Mouse (Mus musculus) layer of hippocampus, postnatal 36 days (tissue): ENCODE measurements at regions not wholly inside any gene's neighbourhood (a gene's known extent, or its start where the extent isn't known, plus 50 kb on each side); places are given as distances from the start of the nearest gene placed in this dataset.

Experiments used
- DNase-seq, 2 experiments: peaks; one replicate each; pipeline ENCODE4 v3.0.0; 2022

DNA sequence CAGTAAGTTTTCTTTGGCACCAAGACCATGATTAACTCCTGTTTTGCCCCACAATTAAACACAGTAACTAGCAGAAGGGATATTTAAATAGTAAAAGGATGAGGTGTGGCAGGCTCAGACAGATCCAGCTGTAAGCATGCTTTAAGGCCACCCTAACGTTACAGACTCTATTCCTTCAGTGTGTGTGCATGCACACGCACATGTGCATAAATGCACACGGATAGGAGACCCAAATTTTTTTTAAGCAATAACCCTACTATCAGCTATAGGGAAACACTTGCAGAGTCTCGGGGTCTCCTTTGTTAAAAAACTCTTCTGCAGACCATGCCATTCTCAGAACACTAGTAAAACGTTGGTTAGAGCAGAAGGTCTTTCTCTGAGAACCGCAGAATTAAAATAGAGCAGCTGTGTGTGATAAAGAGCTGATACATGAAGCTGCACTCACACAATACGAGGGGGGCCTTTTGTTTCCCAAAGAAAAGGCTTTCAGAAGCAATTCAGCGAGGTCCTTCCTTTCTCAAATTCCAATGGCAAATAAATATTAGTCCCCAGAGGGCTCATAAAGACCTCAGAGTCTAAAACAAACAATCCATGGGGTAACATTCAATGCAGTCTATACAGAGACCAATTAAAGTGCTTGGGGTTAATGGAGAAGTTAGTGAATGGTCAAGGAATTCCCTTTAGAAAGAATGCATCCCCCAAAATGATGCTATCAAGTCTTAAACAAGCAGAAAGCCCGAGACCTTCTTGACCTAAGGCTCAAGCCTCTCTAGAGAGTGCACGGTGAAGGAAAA is 300.3 kb upstream of the Cd180 start:
- no peak for DNase-seq

DNA sequence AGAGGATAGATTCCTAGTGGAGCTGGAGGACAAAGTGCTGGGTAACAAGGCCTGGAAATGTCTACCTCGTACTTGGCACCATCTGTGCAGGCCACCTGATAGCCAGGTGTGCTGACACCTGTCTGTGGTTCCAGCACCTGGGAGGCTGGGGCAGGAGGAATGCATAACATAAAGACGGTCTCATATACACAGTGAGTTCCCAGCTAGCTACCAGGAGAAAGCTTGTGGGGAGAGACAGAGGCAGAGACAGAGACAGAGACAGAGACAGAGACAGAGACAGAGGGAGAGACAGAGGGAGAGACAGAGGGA is 299.7 kb upstream of the Cd180 start:
- DNase-seq = no peak

DNA sequence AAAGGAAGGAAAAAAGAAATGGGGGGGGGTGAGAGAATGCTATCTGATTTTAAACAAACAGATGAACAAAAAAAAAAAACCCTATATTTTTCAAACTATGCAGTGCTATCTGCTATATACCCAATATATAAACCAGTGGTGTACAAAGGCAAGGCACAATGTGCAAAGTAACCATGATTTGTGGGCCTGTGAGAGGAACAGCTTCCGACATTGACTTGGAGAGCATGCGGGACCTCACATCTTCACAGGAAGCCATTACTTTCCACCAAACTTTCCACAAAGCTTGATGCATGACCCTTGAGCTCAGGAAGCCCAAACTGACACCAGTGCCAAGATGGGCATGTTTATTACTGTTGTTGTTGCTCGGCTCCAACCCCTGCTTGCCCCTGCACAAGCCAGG is 299.3 kb upstream of the Cd180 start:
- DNase-seq = no peak

DNA sequence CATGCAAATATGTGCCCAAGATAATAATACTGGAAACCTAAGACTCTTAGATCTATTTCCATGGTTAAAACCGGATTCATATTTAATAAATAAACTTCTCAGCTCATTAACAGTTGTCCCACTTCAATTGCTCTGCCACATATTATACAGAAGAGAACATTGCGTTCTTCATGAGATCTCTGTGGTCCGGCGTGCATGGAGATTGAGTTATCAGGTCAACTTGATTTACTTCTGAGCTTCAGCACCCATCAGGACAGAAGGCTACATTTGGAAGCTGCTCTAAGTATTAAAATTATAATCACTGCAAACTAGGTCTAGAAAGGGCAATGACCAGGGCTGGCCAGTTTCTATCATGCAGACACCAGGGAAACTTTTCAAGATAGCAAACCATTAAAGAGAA is 295.9 kb upstream of the Cd180 start:
- no peak for DNase-seq

DNA sequence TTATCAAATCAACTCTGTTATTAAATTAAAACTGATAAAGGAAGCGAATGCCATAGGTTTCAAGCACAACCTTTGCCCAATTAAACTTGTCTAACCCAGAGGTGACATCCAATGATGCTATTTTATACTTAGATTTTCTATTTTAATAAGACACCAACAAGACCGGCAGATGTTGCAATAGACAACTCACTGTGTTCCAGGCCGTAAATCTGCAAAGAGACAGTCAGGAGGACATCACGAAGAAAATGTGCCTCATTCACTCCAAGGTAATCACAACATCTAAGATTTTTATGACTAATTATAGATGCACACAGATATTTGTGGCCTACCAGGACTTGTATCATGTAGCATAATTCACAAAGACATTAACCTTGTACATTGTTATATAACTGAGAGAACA is 281.5 kb upstream of the Cd180 start:
- DNase-seq = no peak

DNA sequence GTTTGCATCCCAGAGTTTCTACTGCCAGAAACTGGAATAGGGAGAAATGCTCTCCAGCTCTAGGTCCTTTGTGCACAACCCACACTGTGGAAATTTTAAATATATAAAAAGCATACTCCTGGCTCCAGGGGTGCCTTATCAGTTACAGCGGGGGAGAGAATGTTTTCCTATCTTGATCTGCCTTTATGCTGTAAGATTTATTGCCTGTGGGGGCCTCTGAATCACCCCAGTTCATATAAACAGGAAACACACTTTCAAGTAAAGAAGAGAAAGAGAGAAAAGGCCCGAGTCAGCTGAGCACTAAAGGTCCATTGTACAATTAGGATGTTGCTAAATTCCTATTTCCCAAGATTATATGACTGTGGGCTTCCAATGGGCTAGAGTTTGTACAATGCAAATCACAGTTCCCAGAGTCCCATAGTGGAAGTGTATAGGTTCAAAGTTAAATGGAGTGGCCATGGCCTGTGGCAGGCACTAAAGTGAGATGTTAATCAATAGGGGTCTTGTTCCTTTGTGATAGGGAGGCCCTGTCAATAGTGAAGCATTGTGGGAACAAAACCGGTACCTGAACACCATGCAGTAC is 258.9 kb upstream of the Cd180 start:
- DNase-seq = no peak

DNA sequence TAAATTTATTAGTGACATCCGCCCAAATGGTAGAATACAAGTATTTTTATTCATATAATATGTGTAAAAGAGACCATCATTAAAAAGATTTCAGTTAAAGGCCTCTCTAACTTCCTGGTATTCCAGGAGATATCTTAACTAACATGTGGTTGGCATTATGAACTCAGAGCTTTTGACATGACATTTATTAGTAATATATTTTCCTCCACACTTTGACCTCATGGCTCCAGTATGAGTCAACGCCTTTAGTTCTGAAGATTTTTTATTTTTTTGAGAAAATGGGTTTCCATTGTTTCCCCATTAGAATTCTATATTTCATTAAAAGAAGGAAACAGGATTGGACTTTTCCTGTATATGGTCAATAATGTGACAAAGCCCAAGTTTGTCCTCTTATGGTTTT is 250.7 kb upstream of the Cd180 start:
- DNase-seq = no peak

DNA sequence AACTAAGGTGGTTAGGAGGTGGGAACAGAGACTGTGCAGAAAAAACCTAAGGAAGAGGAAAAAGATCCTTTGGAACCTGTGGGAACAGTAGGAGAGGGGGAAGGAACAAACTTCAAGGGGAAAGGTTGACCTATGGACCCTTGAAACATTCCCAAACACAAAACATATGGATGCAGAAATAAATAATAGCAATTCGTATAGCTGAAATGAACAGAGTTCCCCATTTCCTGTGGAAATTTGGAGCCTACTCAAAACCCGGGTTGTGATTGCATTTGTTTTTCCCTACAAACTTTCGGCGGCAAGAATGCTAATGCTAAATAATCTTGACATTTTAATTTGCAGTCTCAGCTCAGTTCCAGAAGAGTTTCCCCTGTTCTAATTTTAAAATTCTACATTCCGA is 246.0 kb upstream of the Cd180 start:
- DNase-seq = no peak

DNA sequence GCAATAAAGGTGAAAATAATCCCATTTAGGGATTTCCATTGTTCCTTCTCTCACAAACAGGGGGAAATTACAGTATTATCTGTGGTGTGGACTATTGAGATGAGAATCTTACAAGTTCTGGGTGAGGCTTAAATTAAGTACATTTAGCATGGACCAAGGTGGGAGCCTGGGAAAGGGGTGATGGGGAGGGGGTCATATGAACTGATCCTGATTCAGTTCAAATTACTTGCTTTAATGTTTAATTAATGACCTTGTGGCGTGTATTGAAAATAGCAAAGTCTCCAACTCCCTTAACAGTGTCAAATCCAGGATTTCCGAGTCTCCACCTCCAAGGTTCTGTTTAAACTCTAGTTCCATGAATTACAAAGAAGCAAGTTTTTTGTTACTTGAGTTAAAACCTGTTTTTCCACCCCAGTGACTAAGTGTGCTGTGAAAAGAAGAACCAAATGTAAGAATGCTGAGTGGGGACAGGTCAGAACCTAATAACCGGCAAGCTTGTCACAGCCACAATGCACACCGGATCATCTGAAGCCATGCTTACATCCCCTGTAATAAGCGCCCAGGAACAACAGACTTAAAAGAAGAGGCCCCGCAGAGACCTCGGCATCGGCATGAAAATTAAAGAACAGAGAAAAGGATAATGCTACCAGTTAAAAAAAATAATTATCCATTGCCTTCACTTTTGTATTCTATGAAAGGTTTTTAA is 243.8 kb upstream of the Cd180 start:
- DNase-seq = no peak

DNA sequence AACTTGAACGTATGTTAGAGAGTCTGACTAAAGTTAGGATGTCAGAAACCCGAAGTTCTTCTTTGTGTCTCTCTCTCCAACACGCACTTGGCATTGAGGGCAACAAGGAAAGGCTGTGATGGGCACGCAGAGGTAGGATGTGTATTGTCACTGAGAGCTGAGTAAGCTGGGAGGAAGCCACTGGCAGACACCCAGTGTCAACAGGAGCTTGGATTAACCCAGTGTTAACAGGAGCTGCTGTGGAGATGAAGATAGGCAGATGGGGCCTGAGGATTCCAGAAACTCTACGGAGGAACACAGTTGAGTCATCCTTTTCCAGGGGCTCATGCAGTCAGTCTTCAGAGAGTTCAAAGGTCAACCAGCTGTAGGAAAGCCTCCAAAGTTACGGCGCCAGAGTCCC is 242.2 kb upstream of the Cd180 start:
- no peak for DNase-seq

DNA sequence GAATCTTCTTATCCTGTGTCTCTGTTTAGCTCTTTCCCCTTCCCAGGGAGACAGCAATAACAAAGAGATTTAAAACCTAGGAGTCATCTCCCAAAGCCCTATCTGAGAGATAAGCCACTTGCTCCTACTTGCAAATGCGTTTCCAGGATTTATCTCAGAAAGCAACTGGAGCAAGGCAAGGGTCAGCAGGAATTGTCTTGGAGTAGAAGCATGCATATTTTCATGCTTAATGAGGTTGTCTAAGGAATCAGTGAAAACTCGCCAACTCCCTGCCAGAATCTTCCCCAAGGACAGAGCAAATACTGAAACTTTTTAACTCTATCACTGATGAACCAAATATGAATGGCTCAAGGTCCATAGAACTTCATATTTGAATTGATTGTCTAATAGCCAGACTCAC is 234.6 kb upstream of the Cd180 start:
- no peak for DNase-seq

DNA sequence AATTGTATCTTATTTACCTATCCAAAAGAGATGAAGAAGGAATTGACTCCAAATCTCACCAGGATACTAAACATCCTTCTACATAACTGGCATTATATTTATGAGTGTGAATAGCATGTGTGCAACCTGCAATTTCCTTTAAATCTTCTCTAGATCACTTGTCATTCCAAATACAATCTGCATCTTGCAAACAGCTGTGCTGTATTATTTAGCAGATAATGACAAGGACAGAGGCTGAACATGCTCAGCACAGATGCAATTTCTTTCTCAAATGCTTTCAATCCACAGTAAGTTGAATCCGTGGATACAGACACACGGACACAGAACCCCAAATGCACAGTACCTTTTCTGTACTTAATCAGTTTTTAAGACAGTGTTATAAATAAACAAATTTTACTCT is 229.4 kb upstream of the Cd180 start:
- no peak for DNase-seq

DNA sequence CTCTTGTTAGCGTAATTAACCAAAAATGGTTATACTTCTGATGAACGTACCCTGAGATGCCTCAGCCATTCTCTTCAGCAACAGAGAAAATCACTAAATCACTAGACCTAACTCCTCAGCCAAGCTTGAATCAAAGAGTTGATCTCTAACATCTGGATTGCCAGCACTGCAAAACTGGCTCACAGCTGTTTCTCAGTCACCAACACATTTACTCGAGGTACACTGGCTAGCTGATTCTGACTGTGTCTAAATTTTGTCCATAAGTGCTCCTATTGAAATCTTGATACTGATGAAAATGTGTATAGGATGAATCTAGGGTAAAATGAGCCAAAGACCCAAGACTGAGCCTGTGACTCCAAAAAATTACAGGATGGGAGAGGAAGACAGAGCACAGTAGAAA is 211.5 kb upstream of the Cd180 start:
- no peak for DNase-seq

DNA sequence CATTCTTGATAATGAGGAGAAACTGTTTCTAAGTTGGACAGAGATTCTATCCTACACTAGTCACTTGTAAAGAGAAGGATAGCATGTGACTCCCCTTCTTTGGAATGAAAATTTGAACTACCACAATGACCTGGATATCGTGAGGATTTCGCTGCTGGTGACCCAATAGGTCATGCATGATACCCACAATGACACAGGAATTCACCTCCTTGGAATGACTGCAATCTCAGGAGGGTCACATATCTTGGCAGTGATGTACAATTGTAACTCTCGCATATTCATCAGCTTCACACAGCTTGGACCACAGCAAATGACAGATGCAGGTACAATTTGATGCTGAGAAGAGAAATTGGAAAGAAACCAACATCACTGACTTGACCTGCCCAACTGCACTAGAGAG is 210.9 kb upstream of the Cd180 start:
- no peak for DNase-seq

DNA sequence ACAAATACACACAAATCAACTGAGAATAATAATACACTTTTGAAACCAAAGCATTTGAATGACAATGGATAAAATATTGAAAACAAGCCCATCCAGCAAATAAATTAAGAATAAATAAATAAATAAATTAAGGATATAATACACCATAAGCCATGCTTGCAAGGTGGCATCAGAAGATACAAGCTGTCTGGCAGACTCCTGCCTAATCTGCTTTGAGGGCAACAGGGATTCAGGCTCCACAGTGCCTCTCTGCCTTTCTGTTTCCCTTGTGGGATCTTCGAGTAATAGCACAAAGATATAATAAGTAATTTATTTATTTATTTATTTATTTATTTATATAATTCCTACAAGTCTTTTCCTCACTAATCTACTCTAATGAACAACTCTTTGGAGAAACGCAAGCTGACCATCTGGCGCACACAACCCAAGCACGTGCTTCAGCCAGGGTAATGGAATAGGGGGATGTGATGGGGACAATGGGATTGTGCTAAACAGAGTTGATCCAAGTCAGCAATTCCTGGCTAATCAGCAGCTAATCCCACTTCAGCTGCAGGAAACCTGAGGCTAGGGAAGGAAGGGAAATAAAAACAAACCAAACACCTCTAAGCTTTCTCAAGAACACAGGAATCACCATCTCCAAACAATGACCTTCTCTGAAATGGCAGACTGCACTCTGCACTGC is 205.8 kb upstream of the Cd180 start:
- DNase-seq = no peak

DNA sequence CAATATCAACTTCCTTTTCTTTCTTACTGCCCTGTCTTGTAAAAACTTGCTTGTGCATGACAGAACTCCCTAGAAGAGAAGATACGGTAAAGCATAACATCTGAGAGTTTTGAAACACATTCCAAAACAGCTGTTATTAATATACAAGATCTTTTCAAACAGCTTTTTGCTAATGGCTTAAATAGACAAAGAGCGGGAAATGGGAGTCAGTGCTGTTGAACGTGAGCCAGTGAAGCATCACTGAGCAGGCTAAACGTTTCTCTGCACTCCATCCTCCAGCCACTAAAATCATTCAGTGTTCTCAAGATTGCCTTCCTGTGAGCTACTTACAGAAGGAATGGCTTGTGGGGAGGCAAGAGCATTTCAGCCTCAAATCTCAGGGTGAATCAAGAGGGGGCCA is 202.0 kb upstream of the Cd180 start:
- DNase-seq = no peak

DNA sequence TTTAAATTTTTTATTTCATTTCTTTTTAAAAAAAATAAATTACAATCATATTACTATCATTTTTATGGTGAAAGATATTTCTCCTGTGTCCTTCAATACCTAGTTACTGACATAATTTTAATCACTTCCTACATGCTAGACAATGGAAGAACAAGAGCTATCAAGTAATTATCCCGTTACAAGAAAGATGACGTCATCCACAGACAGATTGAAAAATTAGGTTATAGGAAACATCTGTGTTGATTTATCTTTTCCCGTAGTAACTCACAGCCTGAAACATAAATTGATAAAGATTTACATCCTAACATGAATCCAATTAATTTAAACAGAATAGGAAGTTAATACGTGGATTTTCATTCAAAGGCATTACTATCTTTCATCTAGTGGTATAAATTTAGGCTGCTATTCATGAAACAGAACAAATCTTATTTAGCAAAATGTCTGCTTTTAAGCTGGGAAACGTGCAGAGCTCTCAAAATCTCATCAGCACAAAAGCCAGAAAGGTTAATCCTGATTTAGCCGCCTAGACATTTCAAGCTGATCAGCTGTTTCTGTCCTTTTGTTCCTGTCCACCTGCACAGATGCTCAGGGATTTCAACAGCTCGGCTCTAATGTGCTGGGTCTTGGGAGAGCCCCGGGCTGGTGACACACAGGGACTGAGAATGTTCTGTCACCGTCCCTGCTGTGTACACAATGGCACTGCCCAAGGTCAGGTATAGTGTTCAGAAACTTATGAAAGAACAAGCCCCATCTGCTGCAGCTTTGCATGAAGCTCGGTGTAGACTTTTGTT is 189.0 kb upstream of the Cd180 start:
- no peak for DNase-seq

DNA sequence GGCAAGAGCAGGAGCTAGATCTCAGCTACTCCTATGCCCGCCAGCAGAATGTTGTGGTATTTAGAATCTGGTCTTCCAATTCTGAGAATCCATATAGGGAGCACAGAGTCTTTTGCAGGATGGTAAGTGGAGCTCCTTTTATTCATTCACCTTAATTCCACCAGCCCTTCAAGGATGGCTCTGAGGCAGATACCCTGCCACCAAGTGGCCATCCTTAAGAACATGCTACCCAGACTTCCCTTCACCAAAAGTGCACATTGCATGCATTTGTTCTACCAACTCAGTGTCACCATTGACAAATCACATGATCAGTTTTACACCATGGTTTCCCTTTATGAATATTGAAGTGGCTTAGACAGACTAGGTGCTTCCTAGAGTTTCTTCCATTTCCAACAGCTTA is 186.1 kb upstream of the Cd180 start:
- DNase-seq = no peak

DNA sequence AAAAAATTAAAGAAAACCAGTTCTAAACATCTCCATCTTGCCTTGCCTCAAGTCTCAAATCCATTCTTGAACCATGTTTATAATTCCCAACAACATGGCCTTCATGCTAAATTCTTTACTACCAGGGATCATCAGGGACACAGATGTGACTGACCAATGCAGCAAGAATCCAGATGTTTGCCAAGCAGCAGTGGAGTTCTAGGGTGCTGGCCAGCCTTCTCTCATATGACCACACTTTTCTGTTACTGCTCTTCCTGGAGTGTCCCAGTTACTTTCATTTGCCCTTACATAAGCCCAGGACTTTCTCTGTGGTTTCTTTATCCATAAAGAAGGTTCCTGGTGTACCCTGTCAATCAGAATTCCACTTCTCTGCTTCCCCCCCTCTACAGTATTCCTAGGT is 185.4 kb upstream of the Cd180 start:
- DNase-seq = no peak

DNA sequence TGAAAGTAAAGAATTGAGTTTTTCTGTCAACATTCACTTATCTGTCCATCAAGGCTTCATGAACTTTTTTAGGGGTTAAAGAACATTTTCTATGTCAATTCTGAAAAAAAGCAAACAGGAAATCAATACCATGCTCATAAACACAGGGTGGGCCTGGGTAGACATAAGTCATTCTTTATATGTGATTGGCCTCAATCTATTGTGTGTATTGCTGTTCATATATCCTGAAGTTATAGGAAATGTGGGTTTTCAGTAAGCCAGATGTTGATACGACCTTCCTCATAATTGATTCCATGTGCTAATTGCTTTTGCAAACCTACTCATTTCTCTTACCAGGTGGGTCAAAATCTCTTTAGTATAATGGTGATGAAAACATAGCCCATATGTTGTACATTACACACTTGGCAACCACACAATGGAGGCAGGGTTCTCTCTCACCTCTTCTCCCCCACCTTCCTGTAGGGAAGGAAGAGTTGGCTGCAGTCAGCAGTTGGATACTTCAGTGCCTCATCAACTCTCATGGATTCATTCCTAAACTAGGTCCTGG is 182.6 kb upstream of the Cd180 start:
- DNase-seq = no peak

DNA sequence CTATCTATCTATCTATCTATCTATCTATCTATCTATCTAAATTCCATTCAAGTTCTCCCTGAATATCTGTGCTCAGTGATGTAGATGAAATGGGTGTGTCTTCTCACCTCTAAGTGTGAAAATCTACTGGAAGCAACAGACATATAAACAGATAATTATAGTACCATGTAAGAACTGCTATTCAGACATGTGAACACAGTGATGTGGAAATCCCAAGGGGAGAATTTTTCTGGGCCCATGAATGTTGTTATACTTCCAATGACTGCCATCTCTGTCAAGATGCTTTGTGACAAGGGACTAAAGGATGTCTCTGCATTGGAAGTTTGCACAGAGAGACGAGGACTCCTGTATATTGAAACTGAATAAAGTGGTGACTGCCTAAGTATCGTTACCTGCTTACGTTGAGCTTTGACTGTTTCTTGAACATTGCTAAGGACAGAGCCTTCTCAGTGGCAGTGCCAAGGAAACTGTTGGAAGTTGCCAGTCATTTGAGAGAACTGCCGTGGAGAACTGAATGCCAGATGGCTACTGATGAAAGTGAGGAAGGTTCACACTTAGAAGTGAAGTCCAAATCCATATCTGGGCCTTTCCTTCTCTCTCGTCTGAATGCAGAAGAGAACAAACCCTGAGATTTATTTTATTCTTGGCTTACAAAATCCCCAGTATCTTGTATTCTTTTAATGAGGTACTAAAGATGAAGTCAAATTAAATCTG is 175.0 kb upstream of the Cd180 start:
- no peak for DNase-seq

DNA sequence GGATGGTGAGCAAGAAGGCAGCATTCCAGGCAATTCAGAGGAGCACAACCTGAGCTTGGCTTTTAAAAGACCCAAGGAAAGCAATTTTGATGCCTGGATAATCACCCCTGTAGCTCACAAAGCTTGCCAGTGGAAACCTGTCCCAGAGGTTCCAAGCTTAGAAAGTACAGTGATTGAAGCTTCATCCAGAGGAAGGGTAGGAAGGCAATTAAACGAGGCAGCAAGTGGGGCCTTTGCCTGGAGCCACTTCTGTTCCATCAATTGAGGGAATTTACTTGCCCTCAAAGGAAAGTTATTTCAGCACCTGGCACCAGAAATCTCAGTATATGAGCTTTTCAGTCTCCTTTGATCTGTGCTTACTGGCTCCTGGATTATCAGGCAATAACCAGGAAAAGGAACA is 171.9 kb upstream of the Cd180 start:
- DNase-seq = no peak
